Mouse (Mus musculus): ENCODE measurements around the gene Asb18.

- no peak for TF ChIP-seq CTCF (IDR thresholded peaks at IDR 0.05; ENCODE audit: low read depth)
- no peak for TF ChIP-seq EP300 (IDR thresholded peaks at IDR 0.05; ENCODE audit: low read depth)
Measured at GRCm38 (mm10) chr1:89959393-89959792, 55.1 kb downstream of the Asb18 start.

All from heart, postnatal 0 days (tissue).